Mouse (Mus musculus) hindbrain, embryonic 11.5 days (tissue): ENCODE results near the gene Bbof1. TPM values are rescaled to one million over a fixed set of nuclear protein-coding genes. Genes with fewer than 3 reads are reported as not detected.

Source experiments
- ATAC-seq: fragments of 200-750 bp; cut with Nextera tagmentation; 2 replicates; pipeline ENCODE4 v1.8.0; 2017; ENCODE audit warnings: mild to moderate bottlenecking, moderate TSS enrichment, moderate library complexity; ENCODE audit not compliant: low FRiP score
- DNase-seq: peaks from one replicate; pipeline ENCODE4 v3.0.0-alpha.2; 2015; ENCODE audit warnings: low spot score
- H3K27ac ChIP-seq: fragments of 300-500 bp; sonication (generic); 2 replicates; pipeline ENCODE4 v1.5.1; 2014; ENCODE audit warnings: mild to moderate bottlenecking, low read depth, low read length
- H3K27me3 ChIP-seq: fragments of 300-500 bp; sonication (generic); 2 replicates; pipeline ENCODE4 v1.6.1; 2014; ENCODE audit warnings: mild to moderate bottlenecking, low read length, moderate library complexity, mixed read lengths; ENCODE audit not compliant: control insufficient read depth, insufficient read depth
- H3K36me3 ChIP-seq: fragments of 300-500 bp; sonication (generic); 2 replicates; pipeline ENCODE4 v1.6.1; 2014; ENCODE audit warnings: mild to moderate bottlenecking, low read length, moderate library complexity, mixed read lengths; ENCODE audit not compliant: control insufficient read depth, insufficient read depth
- H3K4me1 ChIP-seq: fragments of 300-500 bp; sonication (generic); replicated peaks from 2 replicates; pipeline ENCODE4 v1.6.1; 2014; ENCODE audit warnings: low read length, mixed read lengths; ENCODE audit not compliant: control insufficient read depth, insufficient read depth
- H3K4me2 ChIP-seq: fragments of 300-500 bp; sonication (generic); replicated peaks from 2 replicates; pipeline ENCODE4 v1.6.1; 2014; ENCODE audit warnings: mild to moderate bottlenecking, low read depth, low read length
- H3K4me3 ChIP-seq: fragments of 300-500 bp; sonication (generic); 2 replicates; pipeline ENCODE4 v1.5.1; 2014; ENCODE audit warnings: low read depth, low read length
- H3K9ac ChIP-seq: fragments of 300-500 bp; sonication (generic); 2 replicates; pipeline ENCODE4 v1.6.1; 2014; ENCODE audit warnings: low read depth, low read length
- H3K9me3 ChIP-seq: fragments of 300-500 bp; sonication (generic); 2 replicates; pipeline ENCODE4 v1.6.1; 2016; ENCODE audit warnings: low read length; ENCODE audit not compliant: control insufficient read depth
- WGBS: fragments of 180-500 bp; shearing (Covaris S2); extraction: QIAGEN DNeasy Blood & Tissue Kit; methylation state at CpG from one replicate; pipeline ENCODE4 v1.1.7; 2014; 5-methylcytosine and 5-hydroxymethylcytosine counted together
- polyA plus RNA-seq: library from polyadenylated mRNA; unstranded; fragments of >200 nt; fragmentation: Nextera tagmentation; extraction: Ambion mirVana; gene quantifications from 2 replicates; pipeline ENCODE4 v1.2.1, GENCODE M21; 2014

Bbof1 gene
- polyA plus RNA-seq, 1 experiment from 2014 or later: 1.5 TPM

GRCm38 (mm10) chr12:84382369-84382768 is 26.5 kb upstream of the Bbof1 start:
- H3K4me3 ChIP-seq: no peak overlapping the region
- H3K27ac ChIP-seq: no peak overlapping the region
- H3K4me1 ChIP-seq: no peaks in the 10 kb centered on the region
- DNase-seq (no peak), ATAC-seq (no peak)
- no peaks in the 10 kb centered on the region for H3K27me3 ChIP-seq
- no peaks in the 10 kb centered on the region for H3K9me3 ChIP-seq
- no peak overlapping the region for H3K4me2 ChIP-seq
- 82% methylated on average over 4 of the region's 4 CpGs for WGBS
- no peak overlapping the region for H3K9ac ChIP-seq
- H3K36me3 ChIP-seq: no peaks in the 10 kb centered on the region

- Histone ChIP-seq H3K4me2 (no peak overlapping the region), H3K4me3 (no peak overlapping the region), H3K36me3 (no peaks in the 10 kb centered on the region), H3K27ac (no peak overlapping the region), H3K9me3 (no peaks in the 10 kb centered on the region), H3K9ac (no peak overlapping the region), H3K4me1 (no peaks in the 10 kb centered on the region), H3K27me3 (no peaks in the 10 kb centered on the region)
- ATAC-seq (no peak), DNase-seq (no peak)
- WGBS: 90% methylated on average over 5 of the region's 5 CpGs
Observed at GRCm38 (mm10) chr12:84384644-84385081, 24.2 kb upstream of the Bbof1 start.

- Histone ChIP-seq H3K4me3 (no peak overlapping the region), H3K4me1 (no peaks in the 10 kb centered on the region), H3K9ac (no peak overlapping the region), H3K27ac (no peak overlapping the region), H3K36me3 (no peaks in the 10 kb centered on the region), H3K4me2 (no peak overlapping the region), H3K9me3 (no peaks in the 10 kb centered on the region), H3K27me3 (no peaks in the 10 kb centered on the region)
- ATAC-seq (no peak), DNase-seq (no peak)
- 86% methylated on average over 4 of the region's 4 CpGs for WGBS
Observed at GRCm38 (mm10) chr12:84385408-84385807, 23.5 kb upstream of the Bbof1 start.

- Histone ChIP-seq H3K27me3 (no peaks in the 10 kb centered on the region), H3K36me3 (no peaks in the 10 kb centered on the region), H3K4me3 (no peak overlapping the region), H3K9ac (no peak overlapping the region), H3K9me3 (no peaks in the 10 kb centered on the region), H3K27ac (no peak overlapping the region), H3K4me2 (no peak overlapping the region), H3K4me1 (no peaks in the 10 kb centered on the region)
- 87% methylated on average over 8 of the region's 8 CpGs for WGBS
- DNase-seq: no peak
- ATAC-seq: no peak
Observed at GRCm38 (mm10) chr12:84388097-84388496, 20.8 kb upstream of the Bbof1 start.

- Histone ChIP-seq H3K9ac (no peak overlapping the region), H3K9me3 (no peaks in the 10 kb centered on the region), H3K4me3 (no peak overlapping the region), H3K36me3 (no peaks in the 10 kb centered on the region), H3K4me1 (no peaks in the 10 kb centered on the region), H3K4me2 (no peak overlapping the region), H3K27me3 (no peaks in the 10 kb centered on the region), H3K27ac (no peak overlapping the region)
- no peak for ATAC-seq
- DNase-seq: no peak
- 75% methylated on average over 14 of the region's 14 CpGs for WGBS
Observed at GRCm38 (mm10) chr12:84388774-84389400, 20.0 kb upstream of the Bbof1 start.

GRCm38 (mm10) chr12:84390336-84390735 is 18.5 kb upstream of the Bbof1 start:
- no peaks in the 10 kb centered on the region for H3K4me1 ChIP-seq
- H3K27ac ChIP-seq: no peak overlapping the region
- DNase-seq: no peak
- H3K9me3 ChIP-seq: no peaks in the 10 kb centered on the region
- H3K27me3 ChIP-seq: no peaks in the 10 kb centered on the region
- no peak overlapping the region for H3K4me2 ChIP-seq
- no peak overlapping the region for H3K9ac ChIP-seq
- ATAC-seq: no peak
- no peaks in the 10 kb centered on the region for H3K36me3 ChIP-seq
- no peak overlapping the region for H3K4me3 ChIP-seq
- 85% methylated on average over 6 of the region's 6 CpGs for WGBS

- Histone ChIP-seq H3K36me3 (no peaks in the 10 kb centered on the region), H3K9ac (no peak overlapping the region), H3K27me3 (no peaks in the 10 kb centered on the region), H3K4me2 (no peak overlapping the region), H3K4me3 (no peak overlapping the region), H3K4me1 (no peaks in the 10 kb centered on the region), H3K9me3 (no peaks in the 10 kb centered on the region), H3K27ac (no peak overlapping the region)
- DNase-seq (no peak), ATAC-seq (no peak)
- WGBS: 98% methylated on average over 4 of the region's 4 CpGs
Observed at GRCm38 (mm10) chr12:84392681-84393080, 16.2 kb upstream of the Bbof1 start.

GRCm38 (mm10) chr12:84393847-84394246 is 15.0 kb upstream of the Bbof1 start:
- 93% methylated on average over 5 of the region's 5 CpGs for WGBS
- ATAC-seq (no peak), DNase-seq (no peak)
- Histone ChIP-seq H3K4me2 (no peak overlapping the region), H3K9ac (no peak overlapping the region), H3K9me3 (no peaks in the 10 kb centered on the region), H3K27me3 (no peaks in the 10 kb centered on the region), H3K36me3 (no peaks in the 10 kb centered on the region), H3K4me1 (no peaks in the 10 kb centered on the region), H3K27ac (no peak overlapping the region), H3K4me3 (no peak overlapping the region)

- no peak overlapping the region for H3K27ac ChIP-seq
- 87% methylated on average over 14 of the region's 14 CpGs for WGBS
- no peak overlapping the region for H3K4me3 ChIP-seq
- H3K27me3 ChIP-seq: no peaks in the 10 kb centered on the region
- no peaks in the 10 kb centered on the region for H3K9me3 ChIP-seq
- H3K4me1 ChIP-seq: no peaks in the 10 kb centered on the region
- H3K36me3 ChIP-seq: no peaks in the 10 kb centered on the region
- H3K9ac ChIP-seq: no peak overlapping the region
- DNase-seq (no peak), ATAC-seq (no peak)
- no peak overlapping the region for H3K4me2 ChIP-seq
Observed at GRCm38 (mm10) chr12:84396947-84397679, 11.8 kb upstream of the Bbof1 start.
